Comparison of ENCODE assay signal across 17 mouse cellular contexts in the genomic region with DNA sequence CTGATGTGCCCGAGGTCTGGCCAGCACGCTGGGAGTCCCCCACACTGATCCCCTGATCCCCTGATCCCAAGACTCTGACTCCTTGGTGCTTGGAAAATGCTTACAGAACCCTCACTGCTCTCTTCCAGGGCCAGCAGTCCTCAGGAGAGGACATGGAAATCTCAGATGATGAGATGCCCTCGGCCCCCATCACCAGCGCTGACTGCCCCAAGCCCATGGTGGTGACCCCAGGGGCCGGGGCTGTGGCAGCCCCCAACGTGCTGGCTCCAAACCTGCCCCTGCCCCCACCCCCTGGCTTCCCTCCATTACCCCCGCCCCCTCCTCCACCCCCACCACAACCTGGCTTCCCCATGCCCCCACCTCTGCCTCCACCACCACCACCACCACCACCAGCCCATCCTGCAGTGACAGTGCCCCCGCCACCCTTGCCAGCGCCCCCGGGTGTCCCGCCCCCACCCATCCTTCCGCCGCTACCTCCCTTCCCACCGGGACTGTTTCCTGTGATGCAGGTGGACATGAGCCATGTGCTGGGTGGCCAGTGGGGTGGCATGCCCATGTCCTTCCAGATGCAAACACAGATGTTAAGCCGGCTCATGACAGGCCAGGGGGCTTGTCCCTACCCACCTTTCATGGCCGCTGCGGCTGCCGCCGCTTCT. TPM values are rescaled to one million over a fixed set of nuclear protein-coding genes. Genes with fewer than 3 reads are reported as not detected.
DNase-seq lines count a peak whose midpoint lies in the region; ATAC-seq and TF ChIP-seq lines count a peak whose summit lies in the region.
"Had no signal": no experiment of that assay in that cellular context is flagged by ENCODE, and none has a peak within 500 bp of the region (broad histone marks: within the 10 kb centered on the region; RNA-seq: fewer than 3 reads in every experiment).

No protein-coding gene starts in this region.

- 93% methylated on average over 19 of the region's 19 CpGs for WGBS in heart, embryonic 11.5 days (ENCODE audit: insufficient replicate concordance)
- WGBS in midbrain, embryonic 15.5 days = 92% methylated on average over 19 of the region's 19 CpGs
- 89% methylated on average over 19 of the region's 19 CpGs for WGBS in hindbrain, postnatal 0 days

- TF ChIP-seq CTCF in G1E (IDR thresholded peaks at IDR 0.05; ENCODE audit: low read depth, low read length) = no peak
- no peak for TF ChIP-seq CTCF in hindbrain, postnatal 0 days (IDR thresholded peaks at IDR 0.05; ENCODE audit: low read depth)

- DNase-seq in heart, adult 11 months = peak; percentile 92
- DNase-seq in G1E (ENCODE audit: low spot score) (no peak), adipocyte (ENCODE audit: low spot score) (no peak)
- DNase-seq in hindbrain, postnatal 0 days (ENCODE audit: low spot score) = no peak
- DNase-seq: cerebellum, adult 9-10 months; kidney, adult 11 months had no signal

- H3K4me3 ChIP-seq in heart, embryonic 11.5 days (ENCODE audit: low read depth, low read length) = no peak overlapping the region
- H3K4me3 ChIP-seq in megakaryocyte, embryonic 14.5 days (replicated peaks) = peak overlapping the region; percentile 18
- peak overlapping the region; percentile 4; the same call in 1 of the 2 replicates for H3K4me3 ChIP-seq in G1E (ENCODE audit: low read depth, low read length)
- H3K4me3 ChIP-seq in midbrain, embryonic 15.5 days = no peak overlapping the region
- no peak overlapping the region for H3K4me3 ChIP-seq in hindbrain, postnatal 0 days (ENCODE audit: low read length)
- H3K4me3 ChIP-seq: heart, adult 2 months had no signal

- H3K9ac ChIP-seq in heart, embryonic 11.5 days (ENCODE audit: low read depth, low read length) = no peak overlapping the region
- no peak overlapping the region for H3K9ac ChIP-seq in midbrain, embryonic 15.5 days
- no peak overlapping the region for H3K9ac ChIP-seq in hindbrain, postnatal 0 days (replicated peaks; ENCODE audit: low read length)

- H3K27ac ChIP-seq in heart, embryonic 11.5 days (ENCODE audit: low read depth, low read length) = no peak overlapping the region
- H3K27ac ChIP-seq in midbrain, embryonic 15.5 days = no peak overlapping the region
- no peak overlapping the region for H3K27ac ChIP-seq in hindbrain, postnatal 0 days
- H3K27ac ChIP-seq: heart, adult 2 months; limb, embryonic 13.5 days had no signal

- H3K9me3 ChIP-seq in heart, embryonic 11.5 days (replicated peaks; ENCODE audit: control insufficient read depth, low read length) = no peaks in the 10 kb centered on the region
- H3K9me3 ChIP-seq in megakaryocyte, embryonic 14.5 days = no peaks in the 10 kb centered on the region
- no peaks in the 10 kb centered on the region for H3K9me3 ChIP-seq in G1E (replicated peaks)
- no peaks in the 10 kb centered on the region for H3K9me3 ChIP-seq in midbrain, embryonic 15.5 days
- H3K9me3 ChIP-seq in hindbrain, postnatal 0 days (ENCODE audit: low read length) = no peaks in the 10 kb centered on the region
- H3K9me3 ChIP-seq: limb, embryonic 13.5 days had no signal

- peaks cover 33% of the 10 kb centered on the region for H3K4me1 ChIP-seq in heart, embryonic 11.5 days (ENCODE audit: control insufficient read depth, insufficient read depth, low read length)
- peaks cover 69% of the 10 kb centered on the region for H3K4me1 ChIP-seq in megakaryocyte, embryonic 14.5 days
- H3K4me1 ChIP-seq in G1E (ENCODE audit: insufficient read depth, low read depth, low read length) = peaks cover 70% of the 10 kb centered on the region
- H3K4me1 ChIP-seq in midbrain, embryonic 15.5 days = peaks cover 41% of the 10 kb centered on the region
- peaks cover 20% of the 10 kb centered on the region for H3K4me1 ChIP-seq in hindbrain, postnatal 0 days (ENCODE audit: insufficient read depth, low read length)

- ATAC-seq in heart, embryonic 11.5 days (replicated peaks; ENCODE audit: insufficient number of reproducible peaks, low FRiP score, low TSS enrichment) = no peak
- no peak for ATAC-seq in megakaryocyte, adult 5-6 weeks (ENCODE audit: poor library complexity, severe bottlenecking)
- ATAC-seq in G1E (ENCODE audit: extremely low read depth, insufficient number of reproducible peaks, low FRiP score, poor library complexity, severe bottlenecking) = no peak
- no peak for ATAC-seq in midbrain, embryonic 15.5 days (replicated peaks)
- no peak for ATAC-seq in hindbrain, postnatal 0 days

- H3K4me2 ChIP-seq in heart, embryonic 11.5 days = no peak overlapping the region
- 0 out of 2 replicates have a peak overlapping the region, but pooled peaks have one; percentile 58 for H3K4me2 ChIP-seq in midbrain, embryonic 15.5 days
- H3K4me2 ChIP-seq in hindbrain, postnatal 0 days (ENCODE audit: low read depth, low read length) = no peak overlapping the region; the same call in 1 of the 2 replicates

- no peaks in the 10 kb centered on the region for H3K27me3 ChIP-seq in heart, embryonic 11.5 days (ENCODE audit: control insufficient read depth, insufficient read depth, low read length)
- no peaks in the 10 kb centered on the region for H3K27me3 ChIP-seq in megakaryocyte, embryonic 14.5 days (replicated peaks)
- no peaks in the 10 kb centered on the region for H3K27me3 ChIP-seq in G1E (ENCODE audit: insufficient read depth, low read length)
- H3K27me3 ChIP-seq in midbrain, embryonic 15.5 days (replicated peaks) = no peaks in the 10 kb centered on the region
- no peaks in the 10 kb centered on the region for H3K27me3 ChIP-seq in hindbrain, postnatal 0 days (ENCODE audit: insufficient read depth, low read length)
- H3K27me3 ChIP-seq: limb, embryonic 13.5 days had no signal

- H3K36me3 ChIP-seq in heart, embryonic 11.5 days (ENCODE audit: control insufficient read depth, insufficient read depth, low read length) = peaks cover 47% of the 10 kb centered on the region
- peaks cover 95% of the 10 kb centered on the region for H3K36me3 ChIP-seq in megakaryocyte, embryonic 14.5 days (replicated peaks; ENCODE audit: low read length)
- H3K36me3 ChIP-seq in G1E (replicated peaks) = peaks cover 97% of the 10 kb centered on the region
- peaks cover 35% of the 10 kb centered on the region for H3K36me3 ChIP-seq in midbrain, embryonic 15.5 days (replicated peaks)
- peaks cover 46% of the 10 kb centered on the region for H3K36me3 ChIP-seq in hindbrain, postnatal 0 days (ENCODE audit: insufficient read depth, low read length)

RNA-seq across cellular contexts. Expression of gene Setd1b, which starts 9.8 kb away (rescaled TPM):
- 6.4 and 8.0 TPM in 2 replicates for polyA plus RNA-seq in heart, embryonic 11.5 days (2014; fragmentation: Nextera tagmentation; extraction: Ambion mirVana)
- polyA plus RNA-seq in megakaryocyte, embryonic 14.5 days (2012; ENCODE audit: insufficient read depth, low replicate concordance) = 20.8 and 52.6 TPM in 2 replicates
- total RNA-seq in megakaryocyte, adult 5-6 weeks (2015) = 40.4 and 44.9 TPM in 2 replicates
- 4.1 and 8.7 TPM in 2 replicates for total RNA-seq in megakaryocyte, adult 5-6 weeks (2017)
- 76.5 and 76.7 TPM in 2 replicates for total RNA-seq in G1E (2014; fragmentation: Nextera tagmentation)
- 2.1 and 2.3 TPM in 2 replicates for total RNA-seq in G1E (2017)
- polyA plus RNA-seq in G1E (2012) = 89.4 and 90.6 TPM in 2 replicates
- polyA plus RNA-seq in midbrain, embryonic 15.5 days (2015; fragmentation: Nextera tagmentation; extraction: Ambion mirVana) = 12.2 TPM in 2 replicates
- 4.8 TPM in 2 replicates for total RNA-seq in hindbrain, postnatal 0 days (2014; rRNA removed)
- 7.1 and 7.2 TPM in 2 replicates for polyA plus RNA-seq in hindbrain, postnatal 0 days (2015; fragmentation: Nextera tagmentation; extraction: Ambion mirVana)

RNA-seq across cellular contexts. Expression of gene Psmd9, which starts 17.4 kb away (rescaled TPM):
- 59.5 and 66.7 TPM in 2 replicates for polyA plus RNA-seq in heart, embryonic 11.5 days (2014; fragmentation: Nextera tagmentation; extraction: Ambion mirVana)
- polyA plus RNA-seq in megakaryocyte, embryonic 14.5 days (2012; ENCODE audit: insufficient read depth, low replicate concordance) = 86.5 and 87.0 TPM in 2 replicates
- total RNA-seq in megakaryocyte, adult 5-6 weeks (2015) = 14.0 and 24.6 TPM in 2 replicates
- 9.6 and 20.4 TPM in 2 replicates for total RNA-seq in megakaryocyte, adult 5-6 weeks (2017)
- total RNA-seq in G1E (2014; fragmentation: Nextera tagmentation) (11.6 and 24.2 TPM in 2 replicates), G1E (2017) (22.8 and 25.4 TPM in 2 replicates)
- 50.1 and 65.2 TPM in 2 replicates for polyA plus RNA-seq in G1E (2012)
- 71.5 and 73.4 TPM in 2 replicates for polyA plus RNA-seq in midbrain, embryonic 15.5 days (2015; fragmentation: Nextera tagmentation; extraction: Ambion mirVana)
- 28.5 and 30.8 TPM in 2 replicates for total RNA-seq in hindbrain, postnatal 0 days (2014; rRNA removed)
- polyA plus RNA-seq in hindbrain, postnatal 0 days (2015; fragmentation: Nextera tagmentation; extraction: Ambion mirVana) = 86.1 and 87.2 TPM in 2 replicates

RNA-seq across cellular contexts. Expression of gene Rhof, which starts 19.3 kb away (rescaled TPM):
- 1.4 and 1.7 TPM in 2 replicates for polyA plus RNA-seq in heart, embryonic 11.5 days (2014; fragmentation: Nextera tagmentation; extraction: Ambion mirVana)
- polyA plus RNA-seq in megakaryocyte, embryonic 14.5 days (2012; ENCODE audit: insufficient read depth, low replicate concordance) = 21.3 and 61.2 TPM in 2 replicates
- 5.4 and 7.6 TPM in 2 replicates for total RNA-seq in megakaryocyte, adult 5-6 weeks (2015)
- total RNA-seq in megakaryocyte, adult 5-6 weeks (2017) = 6.4 and 6.5 TPM in 2 replicates
- total RNA-seq in G1E (2014; fragmentation: Nextera tagmentation) (not detected in 2 replicates), G1E (2017) (0.52 and 1.7 TPM in 2 replicates)
- 0.26 and 0.59 TPM in 2 replicates for polyA plus RNA-seq in G1E (2012)
- 12.2 and 13.4 TPM in 2 replicates for polyA plus RNA-seq in midbrain, embryonic 15.5 days (2015; fragmentation: Nextera tagmentation; extraction: Ambion mirVana)
- 43.5 and 44.4 TPM in 2 replicates for total RNA-seq in hindbrain, postnatal 0 days (2014; rRNA removed)
- 36.6 and 36.8 TPM in 2 replicates for polyA plus RNA-seq in hindbrain, postnatal 0 days (2015; fragmentation: Nextera tagmentation; extraction: Ambion mirVana)

RNA-seq across cellular contexts. Expression of gene Hpd, which starts 30.7 kb away (rescaled TPM):
- polyA plus RNA-seq in heart, embryonic 11.5 days (2014; fragmentation: Nextera tagmentation; extraction: Ambion mirVana) = not detected in 2 replicates
- not detected in 2 replicates for polyA plus RNA-seq in megakaryocyte, embryonic 14.5 days (2012; ENCODE audit: insufficient read depth, low replicate concordance)
- total RNA-seq in megakaryocyte, adult 5-6 weeks (2015) = not detected in 2 replicates
- total RNA-seq in megakaryocyte, adult 5-6 weeks (2017) = not detected in 2 replicates
- total RNA-seq in G1E (2014; fragmentation: Nextera tagmentation) = not detected in 2 replicates
- not detected in 2 replicates for total RNA-seq in G1E (2017)
- polyA plus RNA-seq in G1E (2012) = not detected in 2 replicates
- polyA plus RNA-seq in midbrain, embryonic 15.5 days (2015; fragmentation: Nextera tagmentation; extraction: Ambion mirVana) = not detected in 2 replicates
- not detected in 2 replicates for total RNA-seq in hindbrain, postnatal 0 days (2014; rRNA removed)
- polyA plus RNA-seq in hindbrain, postnatal 0 days (2015; fragmentation: Nextera tagmentation; extraction: Ambion mirVana) = not detected in 2 replicates
- total RNA-seq: heart, adult 2 months; heart, postnatal 25 days; neutrophil, adult 5-6 weeks had no signal
- polyA plus RNA-seq: brain, embryonic 14.5 days; embryonic facial prominence, embryonic 11.5 days; limb, embryonic 13.5 days; lung, postnatal 0 days had no signal

Comparison
In these comparisons a context has a peak if more than half of its experiments do, and no peak if none do; other contexts are left out.
1. H3K4me3 ChIP-seq: peak in megakaryocyte, embryonic 14.5 days (single experiment) and G1E (single experiment); none in heart, embryonic 11.5 days (single experiment), midbrain, embryonic 15.5 days (single experiment) and hindbrain, postnatal 0 days (single experiment).